Mouse (Mus musculus): ENCODE results near the gene Ube2o. TPM values are rescaled to one million over a fixed set of nuclear protein-coding genes. Genes with fewer than 3 reads are reported as not detected.
A peak's percentile ranks its signal among the peaks of the same experiment; 100 is the strongest.

The Ube2o gene
- polyA plus RNA-seq, 1 experiment from 2014 or later = 11.2 TPM

DNA sequence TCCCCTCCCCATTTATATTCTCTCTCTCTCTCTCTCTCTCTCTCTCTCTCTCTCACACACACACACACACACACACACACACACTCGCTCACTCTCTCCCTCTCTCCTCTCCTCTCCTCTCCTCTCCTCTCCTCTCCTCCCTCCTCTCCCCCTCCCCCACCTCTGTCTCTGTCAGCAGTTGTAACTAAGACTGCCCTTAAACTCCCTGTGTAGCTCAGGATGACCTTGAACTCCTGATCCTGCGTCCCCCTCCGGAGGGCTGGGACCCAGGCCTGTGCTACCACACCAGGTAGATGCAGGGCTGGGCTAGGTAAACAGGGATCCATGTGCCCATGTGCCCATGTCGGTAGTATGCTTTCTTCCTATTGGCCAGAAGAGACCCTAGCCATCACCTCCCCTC lies 10.4 kb upstream of the Ube2o start:
- H3K4me3 ChIP-seq (ENCODE audit: low read length) = no peak overlapping the region
- H3K36me3 ChIP-seq (ENCODE audit: control insufficient read depth, insufficient read depth, low read length) = no peaks in the 10 kb centered on the region
- no peak overlapping the region for H3K4me2 ChIP-seq (replicated peaks; ENCODE audit: low read depth, low read length)
- WGBS = 90% methylated on average over 4 of the region's 4 CpGs
- no peaks in the 10 kb centered on the region for H3K9me3 ChIP-seq (ENCODE audit: control insufficient read depth, low read length)
- H3K9ac ChIP-seq (ENCODE audit: low read depth, low read length) = no peak overlapping the region
- H3K27me3 ChIP-seq (ENCODE audit: control insufficient read depth, insufficient read depth, low read length) = 0 out of 2 replicates have a peak, but pooled peaks cover 7% of the 10 kb centered on the region
- H3K4me1 ChIP-seq (ENCODE audit: control insufficient read depth, insufficient read depth, low read length) = no peaks in the 10 kb centered on the region
- ATAC-seq (ENCODE audit: low FRiP score, low TSS enrichment) = no peak
- H3K27ac ChIP-seq (ENCODE audit: low read depth, low read length) = no peak overlapping the region

DNA sequence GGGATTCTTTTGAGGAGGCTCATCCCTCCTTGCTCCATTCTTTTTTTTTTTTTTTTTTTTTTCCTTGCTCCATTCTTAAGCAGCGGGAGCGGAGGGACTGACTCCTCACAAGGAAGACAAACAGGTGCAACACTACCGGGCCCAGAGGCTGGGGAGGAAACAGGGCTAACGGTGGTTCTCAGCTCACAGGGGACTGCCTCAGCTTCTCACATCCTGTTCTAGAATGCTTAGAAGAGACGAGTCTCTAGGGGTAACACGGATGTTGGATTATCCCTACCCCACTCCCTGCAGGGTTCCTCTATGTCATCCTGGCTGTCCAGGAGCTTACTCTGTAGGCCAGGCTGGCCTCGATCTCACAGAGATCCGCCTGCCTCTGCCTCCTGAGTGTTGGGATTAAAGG lies 8.3 kb upstream of the Ube2o start:
- Histone ChIP-seq H3K36me3 (ENCODE audit: control insufficient read depth, insufficient read depth, low read length) (no peaks in the 10 kb centered on the region), H3K4me1 (ENCODE audit: control insufficient read depth, insufficient read depth, low read length) (no peaks in the 10 kb centered on the region), H3K4me2 (replicated peaks; ENCODE audit: low read depth, low read length) (no peak overlapping the region), H3K9me3 (ENCODE audit: control insufficient read depth, low read length) (no peaks in the 10 kb centered on the region), H3K4me3 (ENCODE audit: low read length) (no peak overlapping the region), H3K27ac (ENCODE audit: low read depth, low read length) (no peak overlapping the region), H3K9ac (ENCODE audit: low read depth, low read length) (no peak overlapping the region), H3K27me3 (ENCODE audit: control insufficient read depth, insufficient read depth, low read length) (0 out of 2 replicates have a peak, but pooled peaks cover 7% of the 10 kb centered on the region)
- no peak for ATAC-seq (ENCODE audit: low FRiP score, low TSS enrichment)
- 72% methylated on average over 8 of the region's 8 CpGs for WGBS

DNA sequence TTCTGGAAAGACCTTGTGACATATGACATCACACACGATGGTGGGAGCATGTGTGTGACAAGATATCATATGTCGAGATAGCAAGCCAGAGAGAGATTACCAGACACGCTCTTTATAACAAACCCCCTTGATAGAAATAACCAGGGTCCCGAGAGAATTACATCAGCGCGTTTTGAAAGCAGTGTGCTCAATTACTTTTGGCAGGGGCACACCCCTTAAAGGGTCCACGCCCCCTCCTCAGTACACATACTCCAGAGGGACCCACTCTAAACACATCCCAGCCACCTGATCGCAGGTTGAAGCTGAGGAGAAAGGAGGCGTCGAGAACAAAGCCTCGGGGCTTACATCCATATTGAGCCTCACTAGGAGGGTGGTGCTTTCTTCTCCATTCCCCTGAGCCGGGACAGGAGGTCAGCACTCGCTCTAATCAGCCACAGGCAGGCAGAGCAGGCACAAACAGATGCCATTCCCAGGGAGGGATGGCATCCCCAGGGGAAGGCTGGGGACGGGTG lies 7.8 kb upstream of the Ube2o start:
- 37% methylated on average over 14 of the region's 14 CpGs for WGBS
- ATAC-seq (ENCODE audit: low FRiP score, low TSS enrichment) = peak; percentile 10; the same call in 1 of the 2 replicates
- Histone ChIP-seq H3K4me1 (ENCODE audit: control insufficient read depth, insufficient read depth, low read length) (no peaks in the 10 kb centered on the region), H3K36me3 (ENCODE audit: control insufficient read depth, insufficient read depth, low read length) (no peaks in the 10 kb centered on the region), H3K4me3 (ENCODE audit: low read length) (no peak overlapping the region), H3K27ac (ENCODE audit: low read depth, low read length) (no peak overlapping the region), H3K9me3 (ENCODE audit: control insufficient read depth, low read length) (no peaks in the 10 kb centered on the region), H3K9ac (ENCODE audit: low read depth, low read length) (no peak overlapping the region), H3K4me2 (replicated peaks; ENCODE audit: low read depth, low read length) (no peak overlapping the region), H3K27me3 (ENCODE audit: control insufficient read depth, insufficient read depth, low read length) (0 out of 2 replicates have a peak, but pooled peaks cover 7% of the 10 kb centered on the region)

DNA sequence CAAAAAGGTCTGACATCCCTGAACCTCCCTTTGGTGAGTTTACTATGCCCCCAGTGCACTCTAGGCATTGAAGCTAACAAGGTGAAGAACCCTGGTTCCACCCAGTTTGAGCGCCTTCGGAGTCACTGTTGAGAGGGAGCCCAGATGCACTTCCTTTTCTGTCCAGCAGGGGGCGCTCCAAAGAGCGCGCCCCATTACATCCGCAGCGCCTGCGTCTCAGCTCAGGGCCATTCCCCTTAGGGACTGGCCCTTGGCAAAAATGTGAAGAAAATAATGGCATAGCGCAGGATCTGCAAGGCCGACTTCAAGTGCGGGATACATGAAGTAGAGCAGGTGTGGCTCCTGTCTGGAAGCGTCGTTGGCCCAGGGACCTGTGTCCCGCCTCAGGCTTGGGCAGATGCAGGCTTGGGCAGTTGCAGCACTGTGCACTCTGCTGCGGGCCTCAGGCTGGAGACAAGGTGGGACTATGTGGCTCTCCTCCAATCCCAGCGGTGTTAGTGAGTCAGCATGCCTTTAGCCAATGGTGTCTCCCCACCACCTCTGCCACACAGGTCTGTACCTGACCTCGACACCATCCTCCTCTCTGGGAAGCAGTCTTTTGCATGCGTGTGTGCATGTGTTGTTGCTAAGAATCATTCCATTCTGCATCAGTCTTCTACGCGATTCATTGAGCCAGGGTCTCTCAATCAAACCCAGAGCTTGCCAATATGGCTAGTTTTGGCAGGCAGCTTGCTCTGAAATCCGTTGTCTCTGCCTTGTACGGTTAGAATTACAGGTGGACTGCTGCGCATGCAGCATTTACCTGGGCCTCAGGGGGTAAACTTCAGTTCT lies 5.8 kb upstream of the Ube2o start:
- peak; percentile 53 for ATAC-seq (ENCODE audit: low FRiP score, low TSS enrichment)
- WGBS = 22% methylated on average over 23 of the region's 23 CpGs
- peak overlapping the region; percentile 27 for H3K4me2 ChIP-seq (replicated peaks; ENCODE audit: low read depth, low read length)
- H3K4me3 ChIP-seq (ENCODE audit: low read length) = no peak overlapping the region
- H3K9ac ChIP-seq (ENCODE audit: low read depth, low read length) = no peak overlapping the region
- H3K36me3 ChIP-seq (ENCODE audit: control insufficient read depth, insufficient read depth, low read length) = no peaks in the 10 kb centered on the region
- H3K27ac ChIP-seq (ENCODE audit: low read depth, low read length) = no peak overlapping the region
- H3K9me3 ChIP-seq (ENCODE audit: control insufficient read depth, low read length) = no peaks in the 10 kb centered on the region
- no peaks in the 10 kb centered on the region for H3K4me1 ChIP-seq (ENCODE audit: control insufficient read depth, insufficient read depth, low read length)
- H3K27me3 ChIP-seq (ENCODE audit: control insufficient read depth, insufficient read depth, low read length) = 0 out of 2 replicates have a peak, but pooled peaks cover 7% of the 10 kb centered on the region

DNA sequence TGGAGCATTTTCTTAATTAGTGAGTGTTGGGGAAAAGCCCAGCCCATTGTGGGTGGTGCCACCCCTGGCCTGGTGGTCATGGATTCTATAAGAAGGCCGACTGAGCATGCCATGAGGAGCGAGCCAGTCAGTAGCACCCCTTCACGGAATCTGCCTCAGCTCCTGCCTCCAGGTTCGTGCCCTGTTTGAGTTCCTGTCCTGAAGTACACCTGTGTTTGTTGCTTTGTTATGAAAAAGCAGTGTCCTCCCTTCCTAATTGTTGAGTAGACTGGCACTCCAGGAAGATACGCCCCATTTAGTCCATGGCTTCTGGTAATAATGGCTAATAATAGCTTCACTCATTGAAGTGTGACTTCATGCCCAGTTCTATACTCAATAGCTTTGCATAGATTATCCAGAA lies 5.1 kb upstream of the Ube2o start, which contains the start of gene Aanat:
Gene Aanat (plus strand): TSS at position 123 of the 400 bp plus-strand sequence.
- Histone ChIP-seq H3K4me1 (ENCODE audit: control insufficient read depth, insufficient read depth, low read length) (no peaks in the 10 kb centered on the region), H3K27ac (ENCODE audit: low read depth, low read length) (no peak within 1 kb of the TSS), H3K4me3 (ENCODE audit: low read length) (no peak within 1 kb of the TSS), H3K4me2 (replicated peaks; ENCODE audit: low read depth, low read length) (peak within 1 kb of the TSS; percentile 27), H3K36me3 (ENCODE audit: control insufficient read depth, insufficient read depth, low read length) (no peaks in the 10 kb centered on the region), H3K9me3 (ENCODE audit: control insufficient read depth, low read length) (no peaks in the 10 kb centered on the region), H3K9ac (ENCODE audit: low read depth, low read length) (no peak within 1 kb of the TSS), H3K27me3 (ENCODE audit: control insufficient read depth, insufficient read depth, low read length) (0 out of 2 replicates have a peak, but pooled peaks cover 7% of the 10 kb centered on the region)
- WGBS = 60% methylated on average over 5 of the region's 5 CpGs
- no peak for ATAC-seq (ENCODE audit: low FRiP score, low TSS enrichment)

DNA sequence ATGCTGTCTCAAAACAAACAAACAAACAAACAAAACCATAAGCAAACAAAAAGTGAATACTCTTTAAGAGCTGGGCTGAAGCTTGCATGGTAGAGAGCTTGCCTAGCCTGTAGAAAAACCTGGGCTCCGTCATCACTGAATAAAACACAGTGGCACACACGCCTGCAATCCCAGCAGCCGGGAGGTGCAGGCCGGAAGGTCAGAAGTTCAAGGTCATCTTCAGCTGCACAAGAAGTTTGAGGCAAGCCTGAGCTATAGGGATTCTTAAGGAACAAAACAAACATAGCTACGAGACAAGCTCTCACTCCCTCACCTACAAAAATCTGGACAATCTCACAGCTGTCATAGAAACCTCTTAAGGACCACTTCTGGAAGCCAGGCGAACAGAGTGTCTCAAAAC lies 4.4 kb upstream of the Ube2o start:
- H3K4me3 ChIP-seq (ENCODE audit: low read length) = no peak overlapping the region
- H3K4me2 ChIP-seq (replicated peaks; ENCODE audit: low read depth, low read length) = no peak overlapping the region
- WGBS = 69% methylated on average over 6 of the region's 6 CpGs
- H3K27ac ChIP-seq (ENCODE audit: low read depth, low read length) = no peak overlapping the region
- no peaks in the 10 kb centered on the region for H3K4me1 ChIP-seq (ENCODE audit: control insufficient read depth, insufficient read depth, low read length)
- ATAC-seq (ENCODE audit: low FRiP score, low TSS enrichment) = no peak
- H3K9me3 ChIP-seq (ENCODE audit: control insufficient read depth, low read length) = no peaks in the 10 kb centered on the region
- no peak overlapping the region for H3K9ac ChIP-seq (ENCODE audit: low read depth, low read length)
- no peaks in the 10 kb centered on the region for H3K36me3 ChIP-seq (ENCODE audit: control insufficient read depth, insufficient read depth, low read length)
- 0 out of 2 replicates have a peak, but pooled peaks cover 7% of the 10 kb centered on the region for H3K27me3 ChIP-seq (ENCODE audit: control insufficient read depth, insufficient read depth, low read length)

DNA sequence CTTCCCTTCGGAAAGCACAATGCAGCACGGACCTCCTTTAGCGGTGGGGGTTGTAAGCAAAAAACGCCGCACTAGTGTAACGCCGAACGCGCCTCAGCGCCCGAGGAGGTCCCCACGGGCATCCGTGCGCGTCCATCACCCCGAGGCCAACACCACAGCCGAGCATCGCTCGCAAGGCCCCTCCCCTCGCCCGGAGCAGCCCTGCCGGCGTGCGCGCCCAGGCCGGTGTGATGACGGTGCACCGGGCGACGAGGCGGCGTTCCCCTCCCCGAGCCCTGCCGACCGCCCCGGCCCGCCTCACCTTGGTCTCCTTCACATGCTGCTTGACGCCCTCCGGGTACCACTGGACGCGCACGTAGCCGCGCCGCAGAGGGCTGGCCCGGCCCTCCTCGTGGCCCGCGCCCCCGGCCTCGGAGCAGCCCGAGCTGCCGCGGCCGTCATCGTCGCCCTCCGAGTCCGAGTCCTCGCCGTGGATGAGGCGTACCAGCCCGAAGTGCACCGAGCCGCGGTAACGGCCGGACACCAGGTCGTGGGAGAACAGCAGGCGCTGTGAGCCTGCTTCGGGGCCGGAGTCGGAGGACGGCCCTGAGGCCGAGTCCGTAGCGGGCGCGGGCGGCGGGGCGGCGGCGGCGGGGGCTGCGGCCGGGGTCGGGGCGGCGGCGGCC lies 404 bp downstream of the Ube2o start:
- under 1% methylated on average over 78 of the region's 91 CpGs for WGBS
- peak; percentile 65 for ATAC-seq (ENCODE audit: low FRiP score, low TSS enrichment)
- H3K4me1 ChIP-seq (ENCODE audit: control insufficient read depth, insufficient read depth, low read length) = peaks cover 8% of the 10 kb centered on the region
- H3K4me2 ChIP-seq (replicated peaks; ENCODE audit: low read depth, low read length) = peak overlapping the region; percentile 90
- H3K9me3 ChIP-seq (ENCODE audit: control insufficient read depth, low read length) = no peaks in the 10 kb centered on the region
- H3K36me3 ChIP-seq (ENCODE audit: control insufficient read depth, insufficient read depth, low read length) = no peaks in the 10 kb centered on the region
- peak overlapping the region; percentile 96 for H3K4me3 ChIP-seq (ENCODE audit: low read length)
- H3K27me3 ChIP-seq (ENCODE audit: control insufficient read depth, insufficient read depth, low read length) = no peaks in the 10 kb centered on the region
- peak overlapping the region; percentile 86 for H3K9ac ChIP-seq (ENCODE audit: low read depth, low read length)
- H3K27ac ChIP-seq (ENCODE audit: low read depth, low read length) = peak overlapping the region; percentile 62; the same call in 1 of the 2 replicates

DNA sequence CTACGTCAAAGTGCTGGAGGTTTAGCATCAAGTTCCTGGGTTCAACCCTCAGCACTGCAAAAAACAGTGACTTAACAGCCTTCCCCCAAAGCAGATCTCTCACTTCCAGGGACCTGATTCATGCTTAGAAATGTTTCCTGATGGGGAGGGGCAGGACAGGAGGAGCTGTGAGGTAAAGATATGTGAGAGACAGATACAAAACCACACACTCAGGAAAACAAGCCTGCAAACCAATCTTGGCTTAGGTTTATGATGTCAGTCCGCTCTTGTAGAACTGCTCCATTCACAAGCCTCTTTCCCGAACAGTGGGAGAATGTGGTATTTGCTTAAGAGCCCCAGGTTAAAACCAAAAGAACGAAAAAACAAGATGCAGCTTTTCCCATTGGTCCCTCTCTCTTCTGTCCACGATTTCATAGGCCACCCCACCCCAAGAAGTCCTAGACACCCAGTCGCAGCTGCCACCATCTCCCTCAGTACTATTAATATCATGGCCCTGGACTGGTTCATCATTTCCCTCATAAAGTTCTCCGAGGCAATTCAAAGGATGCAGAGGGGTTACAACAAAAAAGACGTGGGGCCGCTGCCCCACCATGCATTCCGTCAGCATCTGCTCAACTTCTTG lies 1.1 kb downstream of the Ube2o start:
- Histone ChIP-seq H3K27ac (ENCODE audit: low read depth, low read length) (no peak overlapping the region), H3K9me3 (ENCODE audit: control insufficient read depth, low read length) (no peaks in the 10 kb centered on the region), H3K9ac (ENCODE audit: low read depth, low read length) (peak overlapping the region; percentile 86), H3K4me2 (replicated peaks; ENCODE audit: low read depth, low read length) (peak overlapping the region; percentile 90), H3K27me3 (ENCODE audit: control insufficient read depth, insufficient read depth, low read length) (no peaks in the 10 kb centered on the region), H3K4me3 (ENCODE audit: low read length) (peak overlapping the region; percentile 96), H3K4me1 (ENCODE audit: control insufficient read depth, insufficient read depth, low read length) (peaks cover 8% of the 10 kb centered on the region), H3K36me3 (ENCODE audit: control insufficient read depth, insufficient read depth, low read length) (no peaks in the 10 kb centered on the region)
- no peak for ATAC-seq (ENCODE audit: low FRiP score, low TSS enrichment)
- 25% methylated on average over 10 of the region's 10 CpGs for WGBS

Measured in kidney, embryonic 14.5 days (tissue).